Mouse (Mus musculus): ENCODE measurements around the gene Pitpnc1. TPM values are rescaled to one million over a fixed set of nuclear protein-coding genes. Genes with fewer than 3 reads are reported as not detected.

Pitpnc1 gene
- total and polyA plus RNA-seq, 3 experiments = 2.4 to 5.4 (median 3.6) TPM

- Histone ChIP-seq H3K4me3 (replicated peaks in 1 of 3; ENCODE audit: low read depth in 2 of 3, low read length in 2 of 3, poor library complexity in 1 of 3) (no peak overlapping the region), H3K9me3 (replicated peaks; ENCODE audit: low read length) (no peaks in the 10 kb centered on the region), H3K4me2 (ENCODE audit: insufficient read depth, low read depth, poor library complexity, severe bottlenecking) (no peak overlapping the region), H3K9ac (ENCODE audit: insufficient read depth, low read depth) (no peak overlapping the region), H3K36me3 (replicated peaks in 1 of 2; ENCODE audit: control insufficient read depth in 1 of 2, insufficient read depth in 1 of 2, low read length in 1 of 2) (no peaks in the 10 kb centered on the region), H3K4me1 (ENCODE audit: control insufficient read depth in 1 of 2, insufficient read depth in 2 of 2) (no peaks in the 10 kb centered on the region), H3K79me2 (replicated peaks; ENCODE audit: control insufficient read depth, extremely low read depth, insufficient read depth, poor library complexity, severe bottlenecking) (no peaks in the 10 kb centered on the region), H3K27ac (ENCODE audit: insufficient read depth, low read depth) (no peak overlapping the region), H3K27me3 (replicated peaks) (no peaks in the 10 kb centered on the region)
- in situ Hi-C loops (cut with MboI; ENCODE audit: low pct_ligation_motif_present, low pct_unique_long_range_greater_than_20kb, low sequenced_read_pairs) (no loop called here), dilution Hi-C loops (cut with MboI; ENCODE audit: extremely low pct_ligation_motif_present, extremely low pct_unique_long_range_greater_than_20kb, low sequenced_read_pairs) (no loop called here)
- no peak for TF ChIP-seq ETS1 (conservative IDR thresholded peaks at IDR 0.05; ENCODE audit: low read depth, low read length)
- TF ChIP-seq PAX5 (IDR thresholded peaks at IDR 0.05; ENCODE audit: low read length) = no peak
- no peak for TF ChIP-seq HCFC1 (IDR thresholded peaks at IDR 0.05; ENCODE audit: low read depth, low read length)
- DNase-seq (ENCODE audit: extremely low read depth) = no peak
Measured at GRCm38 (mm10) chr11:107349756-107350155, 120.7 kb downstream of the Pitpnc1 start.

- H3K36me3 ChIP-seq (replicated peaks in 1 of 2; ENCODE audit: control insufficient read depth in 1 of 2, insufficient read depth in 1 of 2, low read length in 1 of 2) = no peaks in the 10 kb centered on the region
- H3K27ac ChIP-seq (ENCODE audit: insufficient read depth, low read depth) = no peak overlapping the region
- no peak overlapping the region for H3K4me2 ChIP-seq (ENCODE audit: insufficient read depth, low read depth, poor library complexity, severe bottlenecking)
- H3K9ac ChIP-seq (ENCODE audit: insufficient read depth, low read depth) = no peak overlapping the region
- DNase-seq (ENCODE audit: extremely low read depth) = no peak
- H3K79me2 ChIP-seq (replicated peaks; ENCODE audit: control insufficient read depth, extremely low read depth, insufficient read depth, poor library complexity, severe bottlenecking) = no peaks in the 10 kb centered on the region
- H3K4me3 ChIP-seq (replicated peaks in 1 of 3; ENCODE audit: low read depth in 2 of 3, low read length in 2 of 3, poor library complexity in 1 of 3) = no peak overlapping the region
- TF ChIP-seq ZNF384 (IDR thresholded peaks at IDR 0.05; ENCODE audit: low read depth, low read length) = no peak
- no peak for TF ChIP-seq ZKSCAN1 (IDR thresholded peaks at IDR 0.05; ENCODE audit: borderline replicate concordance, low read depth, low read length)
- H3K9me3 ChIP-seq (replicated peaks; ENCODE audit: low read length) = peaks cover 3% of the 10 kb centered on the region
- dilution Hi-C loops (cut with MboI; ENCODE audit: extremely low pct_ligation_motif_present, extremely low pct_unique_long_range_greater_than_20kb, low sequenced_read_pairs) = no loop called here
- H3K4me1 ChIP-seq (ENCODE audit: control insufficient read depth in 1 of 2, insufficient read depth in 2 of 2) = peaks cover 0 to 9% of the 10 kb centered on the region in 2 experiments; a peak in 2 of 4 replicates
- in situ Hi-C loops (cut with MboI; ENCODE audit: low pct_ligation_motif_present, low pct_unique_long_range_greater_than_20kb, low sequenced_read_pairs) = no loop called here
- H3K27me3 ChIP-seq (replicated peaks) = no peaks in the 10 kb centered on the region
Measured at GRCm38 (mm10) chr11:107343031-107343430, 127.5 kb downstream of the Pitpnc1 start.

- Histone ChIP-seq H3K9ac (ENCODE audit: insufficient read depth, low read depth) (no peak overlapping the region), H3K36me3 (replicated peaks in 1 of 2; ENCODE audit: control insufficient read depth in 1 of 2, insufficient read depth in 1 of 2, low read length in 1 of 2) (no peaks in the 10 kb centered on the region), H3K27ac (ENCODE audit: insufficient read depth, low read depth) (no peak overlapping the region), H3K4me1 (ENCODE audit: control insufficient read depth in 1 of 2, insufficient read depth in 2 of 2) (peaks cover 0 to 9% of the 10 kb centered on the region in 2 experiments; a peak in 2 of 4 replicates), H3K4me3 (replicated peaks in 1 of 3; ENCODE audit: low read depth in 2 of 3, low read length in 2 of 3, poor library complexity in 1 of 3) (no peak overlapping the region), H3K27me3 (replicated peaks) (no peaks in the 10 kb centered on the region), H3K4me2 (ENCODE audit: insufficient read depth, low read depth, poor library complexity, severe bottlenecking) (no peak overlapping the region), H3K9me3 (replicated peaks; ENCODE audit: low read length) (peaks cover 3% of the 10 kb centered on the region), H3K79me2 (replicated peaks; ENCODE audit: control insufficient read depth, extremely low read depth, insufficient read depth, poor library complexity, severe bottlenecking) (no peaks in the 10 kb centered on the region)
- dilution Hi-C loops (cut with MboI; ENCODE audit: extremely low pct_ligation_motif_present, extremely low pct_unique_long_range_greater_than_20kb, low sequenced_read_pairs) = no loop called here
- in situ Hi-C loops (cut with MboI; ENCODE audit: low pct_ligation_motif_present, low pct_unique_long_range_greater_than_20kb, low sequenced_read_pairs) = no loop called here
- no peak for DNase-seq (ENCODE audit: extremely low read depth)
- TF ChIP-seq MAFK (IDR thresholded peaks at IDR 0.05; ENCODE audit: insufficient replicate concordance, low read length) (no peak), MAZ (IDR thresholded peaks at IDR 0.05; ENCODE audit: low read depth, low read length) (no peak), JUND (conservative IDR thresholded peaks at IDR 0.05; ENCODE audit: low read depth, low read length) (no peak), SMC3 (IDR thresholded peaks at IDR 0.05; ENCODE audit: low read depth, low read length) (no peak), EP300 (IDR thresholded peaks at IDR 0.05; ENCODE audit: low read length) (no peak), POLR2AphosphoS2 (IDR thresholded peaks at IDR 0.05; ENCODE audit: low read depth, low read length) (no peak), PAX5 (IDR thresholded peaks at IDR 0.05; ENCODE audit: low read length) (no peak), ZKSCAN1 (IDR thresholded peaks at IDR 0.05; ENCODE audit: borderline replicate concordance, low read depth, low read length) (no peak), ZNF384 (IDR thresholded peaks at IDR 0.05; ENCODE audit: low read depth, low read length) (no peak), GABPA (IDR thresholded peaks at IDR 0.05; ENCODE audit: insufficient replicate concordance, low read depth, low read length) (no peak), POLR2A (IDR thresholded peaks at IDR 0.05; ENCODE audit: low read depth, low read length) (no peak), MAX (IDR thresholded peaks at IDR 0.05; ENCODE audit: low read length) (no peak)
Measured at GRCm38 (mm10) chr11:107342432-107342831, 128.1 kb downstream of the Pitpnc1 start.
